Mouse (Mus musculus) olfactory bulb, adult 2 months (tissue): ENCODE data around the gene Gm45208. TPM values are rescaled to one million over a fixed set of nuclear protein-coding genes. Genes with fewer than 3 reads are reported as not detected.
"Not testable (repeated sequence)": the region's sequence is repeated elsewhere in the genome, so short reads cannot be mapped to it uniquely, and the experiment has no call there.

Experiments
- H3K27ac ChIP-seq: fragments of 200-500 bp; 2 replicates; pipeline ENCODE4 v1.5.1; 2012; ENCODE audit warnings: low read depth, low read length; ENCODE audit not compliant: insufficient read depth
- H3K4me1 ChIP-seq: fragments of 200-500 bp; 2 replicates; pipeline ENCODE4 v1.6.1; 2012; ENCODE audit warnings: low read length; ENCODE audit not compliant: control insufficient read depth, insufficient read depth
- H3K4me3 ChIP-seq: fragments of 200-500 bp; 2 replicates; pipeline ENCODE4 v1.5.1; 2012; ENCODE audit warnings: mild to moderate bottlenecking, low read depth, low read length, moderate library complexity; ENCODE audit not compliant: insufficient read depth
- CTCF ChIP-seq: fragments of 200-500 bp; IDR thresholded peaks from 2 replicates; pipeline ENCODE4 v1.5.1; 2012; ENCODE audit warnings: low read depth, mild to moderate bottlenecking, low read length, moderate library complexity; ENCODE audit not compliant: insufficient read depth
- POLR2A ChIP-seq: fragments of 200-500 bp; IDR thresholded peaks from 2 replicates; pipeline ENCODE4 v1.6.1; 2012; ENCODE audit warnings: mild to moderate bottlenecking, low read depth, low read length, moderate library complexity; ENCODE audit not compliant: insufficient read depth
- WGBS: fragments of 180-500 bp; shearing (Covaris S2); methylation state at CpG from one replicate; pipeline ENCODE4 v1.1.7; 2018; 5-methylcytosine and 5-hydroxymethylcytosine counted together
- polyA plus RNA-seq: library from polyadenylated mRNA; stranded (reverse); fragments of >200 nt; gene quantifications from 2 replicates; pipeline ENCODE4 v1.2.4, GENCODE M21; 2012; ENCODE audit warnings: low replicate concordance; ENCODE audit not compliant: missing spikeins, insufficient read depth, insufficient read length

Gene Gm45208
- polyA plus RNA-seq, 1 experiment, result not detected

GRCm38 (mm10) chrX:7741103-7741502 is 19.1 kb downstream of the Gm45208 start:
- no peak for TF ChIP-seq POLR2A
- TF ChIP-seq CTCF, result no peak
- Histone ChIP-seq H3K4me1 (peaks cover 10% of the 10 kb centered on the region; the same call in 1 of the 2 replicates), H3K4me3 (no peak overlapping the region), H3K27ac (no peak overlapping the region)
- WGBS, result 73% methylated on average over 5 of the region's 5 CpGs

GRCm38 (mm10) chrX:7743470-7743869 is 21.4 kb downstream of the Gm45208 start:
- Histone ChIP-seq H3K4me3 (no peak overlapping the region), H3K27ac (no peak overlapping the region), H3K4me1 (peaks cover 7% of the 10 kb centered on the region; the same call in 1 of the 2 replicates)
- WGBS, result 58% methylated on average over 5 of the region's 5 CpGs
- no peak for TF ChIP-seq CTCF
- no peak for TF ChIP-seq POLR2A

- 72% methylated on average over 1 of the region's 1 CpGs for WGBS
- Histone ChIP-seq H3K27ac (no peak overlapping the region), H3K4me1 (no peaks in the 10 kb centered on the region), H3K4me3 (no peak overlapping the region)
- TF ChIP-seq CTCF (no peak), POLR2A (no peak)
Observed at GRCm38 (mm10) chrX:7744940-7745339, 22.9 kb downstream of the Gm45208 start.

GRCm38 (mm10) chrX:7745429-7745828 is 23.4 kb downstream of the Gm45208 start:
- Histone ChIP-seq H3K27ac (no peak overlapping the region), H3K4me3 (no peak overlapping the region), H3K4me1 (no peaks in the 10 kb centered on the region; the same call in 1 of the 2 replicates)
- no peak for TF ChIP-seq CTCF
- 88% methylated on average over 8 of the region's 8 CpGs for WGBS

- WGBS, result 15% methylated on average over 55 of the region's 56 CpGs
- TF ChIP-seq CTCF, result no peak
- no peak for TF ChIP-seq POLR2A
- H3K27ac ChIP-seq, result no peak within 1 kb of the TSS
Observed at GRCm38 (mm10) chrX:7750432-7751116, 28.5 kb downstream of the Gm45208 start, which contains the start of gene Ccdc120. Ccdc120 (minus strand) TSS chrX:7750905.

GRCm38 (mm10) chrX:7753627-7754026 is 31.6 kb downstream of the Gm45208 start:
- 30% methylated on average over 3 of the region's 3 CpGs for WGBS
- not testable (repeated sequence) for H3K4me1 ChIP-seq, H3K27ac ChIP-seq, H3K4me3 ChIP-seq

More at GRCm38 (mm10) chrX:7750432-7751116, 28.5 kb downstream of the Gm45208 start, which contains the start of gene Ccdc120:
- Histone ChIP-seq H3K4me3 (peak within 1 kb of the TSS; percentile 91), H3K4me1 (no peaks in the 10 kb centered on the region; the same call in 1 of the 2 replicates)

GRCm38 (mm10) chrX:7762137-7762920 is 40.3 kb downstream of the Gm45208 start, which contains the start of gene Tfe3:
Tfe3 (plus strand) TSS chrX:7762560.
- peaks cover 11% of the 10 kb centered on the region for H3K4me1 ChIP-seq
- peak within 1 kb of the TSS; percentile 80 for H3K4me3 ChIP-seq
- H3K27ac ChIP-seq, result peak within 1 kb of the TSS; percentile 68
- TF ChIP-seq CTCF (no peak), POLR2A (0 out of 2 replicates have a peak, but pooled peaks have one; percentile 28)
- WGBS, result 21% methylated on average over 38 of the region's 38 CpGs

GRCm38 (mm10) chrX:7762921-7763197 is 40.8 kb downstream of the Gm45208 start:
- peak overlapping the region; percentile 68 for H3K27ac ChIP-seq

GRCm38 (mm10) chrX:7763631-7764393 is 41.8 kb downstream of the Gm45208 start:
- H3K4me1 ChIP-seq, result peaks cover 11% of the 10 kb centered on the region
- H3K27ac ChIP-seq, result peak overlapping the region; percentile 68
- TF ChIP-seq POLR2A (no peak), CTCF (no peak)
- 12% methylated on average over 22 of the region's 22 CpGs for WGBS
- H3K4me3 ChIP-seq, result peak overlapping the region; percentile 80

More at GRCm38 (mm10) chrX:7762921-7763197, 40.8 kb downstream of the Gm45208 start:
- WGBS, result 12% methylated on average over 21 of the region's 21 CpGs
- Histone ChIP-seq H3K4me3 (peak overlapping the region; percentile 80), H3K4me1 (peaks cover 11% of the 10 kb centered on the region)
- TF ChIP-seq CTCF (no peak), POLR2A (no peak)
